Mouse (Mus musculus) lung, adult 2 months (tissue): ENCODE measurements around the gene Pcna.

Experiments used
- CTCF ChIP-seq: fragments of 200-500 bp; IDR thresholded peaks from 2 replicates; pipeline ENCODE4 v1.5.1; 2011; ENCODE audit warnings: mild to moderate bottlenecking, low read length, control low read depth; ENCODE audit not compliant: insufficient read depth
- POLR2A ChIP-seq: fragments of 200-500 bp; IDR thresholded peaks from 2 replicates; pipeline ENCODE4 v1.6.1; 2011; ENCODE audit warnings: low read depth, mild to moderate bottlenecking, control low read depth, low read length, borderline replicate concordance; ENCODE audit errors: extremely low read depth

- TF ChIP-seq CTCF (peak; percentile 88), POLR2A (peak; percentile 60; the same call in 1 of the 2 replicates)
Measured at GRCm38 (mm10) chr2:132262879-132263398, 9.8 kb upstream of the Pcna start, which contains the start of gene Cds2.
